Mouse (Mus musculus) T-helper 2 cell (primary cell): ENCODE measurements around the gene Cmip.
"Not testable (repeated sequence)": the region's sequence is repeated elsewhere in the genome, so short reads cannot be mapped to it uniquely, and the experiment has no call there.

ENCODE experiments used
- in situ Hi-C: fragments of 300-600 bp; cut with MboI, MseI; formaldehyde crosslinking; loops from one replicate; pipeline ENCODE4 v1.15.1; 2025; ENCODE audit warnings: high pct_unique_total_duplicates

Gene Cmip

DNA sequence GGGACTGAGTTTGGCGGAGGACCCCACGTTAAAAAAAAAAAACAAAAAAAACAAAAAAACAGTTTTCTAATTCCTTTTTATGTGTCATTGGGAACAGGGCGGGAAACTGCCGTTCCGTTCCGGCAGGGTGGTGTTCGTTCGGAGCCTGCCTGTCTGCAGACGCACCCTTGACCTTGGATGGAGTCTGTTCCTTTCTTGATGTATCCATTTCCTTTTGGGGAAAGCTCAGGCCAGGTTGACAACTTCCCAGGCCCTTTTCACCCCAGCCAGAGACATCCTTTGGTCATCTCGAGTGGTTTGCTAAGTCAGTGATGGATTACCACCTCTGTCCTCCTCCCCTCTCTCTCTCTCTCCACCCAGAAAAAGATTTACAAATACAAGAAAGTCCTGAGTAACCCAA, 154.0 kb downstream of the Cmip start:
- in situ Hi-C loops: no loop called here

DNA sequence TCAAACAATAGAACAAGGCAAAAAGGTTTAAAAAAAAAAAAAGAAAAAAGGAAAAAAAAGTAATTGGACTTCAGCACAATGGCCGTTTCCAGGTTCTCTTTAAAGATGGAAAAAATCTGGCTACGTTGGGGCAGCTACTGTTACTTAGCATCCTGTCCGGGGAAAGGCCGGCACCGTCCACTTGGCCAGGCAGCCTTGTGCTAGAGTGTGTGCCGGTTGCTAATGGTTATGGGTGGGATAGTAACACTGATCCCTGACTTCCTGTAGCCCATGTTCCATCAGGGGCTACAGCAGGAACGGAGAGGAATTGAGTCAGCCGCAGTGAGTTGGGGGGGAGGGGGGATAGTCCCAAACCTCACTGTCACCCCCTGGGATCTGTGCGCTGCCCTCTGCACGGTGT, 155.4 kb downstream of the Cmip start:
- in situ Hi-C loops: no loop called here

DNA sequence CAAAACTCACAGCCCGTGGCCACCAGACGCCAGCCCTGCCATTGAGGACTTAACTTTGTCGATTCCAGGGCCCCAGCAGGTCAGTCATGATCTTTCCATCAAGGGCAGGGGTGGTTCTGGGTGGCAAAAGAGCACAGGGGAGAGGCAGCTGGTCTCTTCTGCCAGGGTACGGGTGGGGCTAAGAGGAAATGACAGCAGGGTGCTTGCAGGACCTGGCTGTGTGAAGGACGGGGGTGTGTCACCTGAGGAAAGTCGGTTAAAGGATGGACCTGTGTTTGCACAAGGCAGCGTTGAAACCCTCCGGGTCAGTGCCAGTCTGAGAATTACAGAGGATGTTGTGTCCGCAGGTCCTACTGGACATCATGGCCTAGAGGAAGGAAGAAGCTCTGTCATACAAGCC, 161.0 kb downstream of the Cmip start:
- in situ Hi-C loops: no loop called here

DNA sequence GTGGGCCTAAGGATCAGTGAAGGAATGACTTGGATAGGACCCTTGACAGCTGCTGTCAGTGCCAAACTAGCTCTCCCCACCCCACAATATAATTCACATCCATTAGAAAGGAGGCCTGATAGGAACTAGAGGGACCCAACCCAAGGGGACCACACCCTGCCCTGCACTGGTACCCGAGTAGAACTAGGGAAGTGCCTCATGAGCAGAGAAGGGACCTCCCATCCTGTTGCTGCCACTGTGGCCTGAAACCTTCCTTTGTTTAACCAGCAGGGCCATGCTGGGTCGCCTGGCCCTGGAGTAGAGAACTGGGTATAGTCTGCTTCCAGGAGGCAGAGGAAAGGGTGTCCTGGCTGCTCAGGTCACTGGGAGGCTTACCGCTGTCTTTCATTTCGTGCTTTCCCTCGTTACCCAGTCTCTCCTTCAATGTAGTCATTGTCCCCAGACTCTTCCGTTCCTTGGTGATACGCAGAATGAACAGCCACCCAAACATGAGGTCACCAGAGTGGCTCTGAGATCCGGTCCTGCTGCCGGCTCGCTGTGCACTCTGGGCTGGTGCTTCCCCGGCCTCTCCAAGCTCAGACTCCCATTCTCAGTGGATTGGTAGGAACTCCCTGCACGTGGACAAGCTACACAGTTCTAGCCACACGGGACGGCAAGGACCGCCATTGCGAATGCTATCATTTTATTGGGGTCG, 164.1 kb downstream of the Cmip start:
- in situ Hi-C loops: no loop called here

DNA sequence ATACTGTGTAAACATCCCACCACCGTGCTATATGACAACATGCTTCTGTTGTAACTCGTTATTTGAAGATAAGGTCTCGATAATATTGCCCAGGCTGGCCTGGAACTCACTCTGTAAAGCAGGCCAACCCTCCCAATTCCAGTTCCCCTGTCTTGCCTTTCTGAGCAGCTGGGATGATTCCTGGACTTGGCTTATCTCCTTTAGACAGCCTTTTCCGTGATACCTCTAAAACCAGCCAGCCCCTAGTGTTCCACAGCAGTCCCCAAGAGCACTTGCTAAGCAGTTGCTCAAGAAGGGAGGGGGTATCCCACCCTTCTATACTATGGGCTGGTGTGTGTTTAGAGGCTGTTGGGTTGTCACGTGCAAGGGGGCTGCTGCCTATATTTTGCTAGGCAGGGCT, 165.0 kb downstream of the Cmip start:
- in situ Hi-C loops: no loop called here

DNA sequence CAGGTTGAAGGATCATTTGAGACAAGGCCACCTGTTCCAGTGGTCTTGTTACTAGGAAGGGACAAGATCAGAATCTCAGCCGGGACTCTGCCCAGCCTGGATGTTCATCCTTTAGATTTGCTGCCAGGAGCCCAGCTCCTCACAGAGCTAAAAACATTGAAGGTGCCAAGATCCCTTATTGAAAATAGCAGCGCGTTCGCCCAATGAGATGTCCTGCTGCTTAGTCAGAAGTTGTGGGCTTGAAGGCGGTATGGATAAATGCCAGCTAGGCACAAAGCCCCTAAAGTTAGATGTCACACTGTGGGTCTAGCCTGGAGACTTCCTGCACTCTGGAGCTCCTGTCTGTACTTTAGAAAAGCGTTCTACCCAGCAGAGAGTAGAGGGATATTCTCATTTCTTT, 165.5 kb downstream of the Cmip start:
- in situ Hi-C loops: no loop called here

DNA sequence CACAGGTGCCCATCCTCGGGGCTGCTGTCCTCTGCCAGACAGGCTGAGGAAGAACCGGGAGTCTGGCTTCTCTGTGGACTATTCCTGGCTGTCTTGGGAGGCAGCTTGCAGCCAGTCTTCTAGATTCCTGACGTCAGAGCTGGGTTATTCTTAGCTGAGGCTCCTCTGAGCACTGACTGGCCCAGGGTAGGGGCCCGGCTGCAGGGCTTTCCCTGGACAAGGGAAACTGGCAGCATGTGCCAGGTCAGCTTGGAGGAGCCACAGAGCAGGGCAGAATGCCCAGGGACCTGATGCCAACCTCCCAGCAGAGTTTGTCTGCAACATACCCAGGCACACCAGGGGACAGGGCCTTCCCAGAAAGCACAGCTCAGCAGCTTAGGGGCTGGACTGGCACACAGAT, 166.2 kb downstream of the Cmip start:
- in situ Hi-C loops: no loop called here

GRCm38 (mm10) chr8:117427816-117428215, 171.0 kb downstream of the Cmip start:
- in situ Hi-C loops: not testable (repeated sequence)

GRCm38 (mm10) chr8:117428524-117429162, 171.8 kb downstream of the Cmip start:
- in situ Hi-C loops: no loop called here

GRCm38 (mm10) chr8:117430624-117431023, 173.8 kb downstream of the Cmip start:
- in situ Hi-C loops: no loop called here

DNA sequence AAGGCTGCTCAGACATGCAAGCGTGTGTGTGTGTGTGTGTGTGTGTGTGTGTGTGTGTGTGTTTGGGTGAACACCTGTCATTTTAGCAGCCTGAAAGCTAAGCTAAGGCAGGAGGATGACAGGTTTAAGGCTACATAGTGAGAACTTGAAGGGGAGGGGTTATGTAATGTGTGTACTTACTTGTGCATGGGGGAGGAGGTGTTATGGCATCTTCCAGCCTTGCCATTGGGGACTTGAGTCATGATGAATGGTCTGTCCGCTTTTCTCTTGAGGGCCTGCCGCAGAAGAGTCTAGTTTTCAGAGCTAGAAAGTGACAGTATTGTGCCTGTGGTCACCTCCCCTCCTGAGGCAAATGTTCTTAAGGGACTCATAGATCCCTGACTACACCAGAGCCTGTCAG, 174.7 kb downstream of the Cmip start:
- in situ Hi-C loops: no loop called here

GRCm38 (mm10) chr8:117432111-117432510, 175.2 kb downstream of the Cmip start:
- in situ Hi-C loops: no loop called here

- in situ Hi-C loops: no loop called here
Measured at GRCm38 (mm10) chr8:117433968-117434367, 177.1 kb downstream of the Cmip start.

DNA sequence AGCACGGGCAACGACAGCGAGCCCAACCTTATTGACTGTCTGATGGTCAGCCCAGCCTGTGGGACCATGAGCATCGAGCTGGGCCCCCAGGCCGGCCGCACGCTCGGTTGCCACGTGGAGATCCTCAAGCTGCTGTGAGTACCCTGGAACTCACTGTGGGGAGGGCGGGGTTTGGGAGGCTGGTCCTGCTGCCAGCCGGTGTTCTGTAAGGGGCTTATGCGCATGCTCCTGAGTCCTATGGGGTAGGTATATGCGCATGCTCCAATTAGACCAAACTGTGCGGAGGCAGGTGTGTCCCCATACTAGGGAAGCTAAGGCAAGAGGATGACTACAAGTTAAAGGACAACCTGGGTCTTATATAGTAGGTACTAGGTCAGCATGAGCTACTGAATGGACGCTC, 179.9 kb downstream of the Cmip start:
- in situ Hi-C loops: no loop called here

DNA sequence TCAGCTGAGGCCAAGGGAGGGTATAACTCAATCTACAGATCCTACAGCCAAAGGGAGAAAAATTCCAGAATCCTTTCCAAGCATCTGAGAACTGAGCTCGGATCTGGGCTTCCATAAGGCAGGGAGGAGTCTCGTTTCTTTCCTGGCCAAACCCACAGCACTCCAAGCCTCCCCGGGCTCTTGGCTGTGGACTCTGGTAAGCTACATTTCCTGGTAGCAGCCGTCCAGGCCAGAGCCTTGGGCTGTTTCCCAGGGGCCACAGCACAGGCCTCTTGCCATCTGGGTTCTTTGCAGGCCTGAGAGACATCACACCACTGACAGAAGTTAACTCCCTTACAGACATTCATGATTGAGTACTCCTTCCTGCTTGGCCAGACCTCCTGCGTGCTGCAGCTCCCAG, 180.8 kb downstream of the Cmip start:
- in situ Hi-C loops: no loop called here

GRCm38 (mm10) chr8:117440317-117440716, 183.5 kb downstream of the Cmip start:
- in situ Hi-C loops: no loop called here

DNA sequence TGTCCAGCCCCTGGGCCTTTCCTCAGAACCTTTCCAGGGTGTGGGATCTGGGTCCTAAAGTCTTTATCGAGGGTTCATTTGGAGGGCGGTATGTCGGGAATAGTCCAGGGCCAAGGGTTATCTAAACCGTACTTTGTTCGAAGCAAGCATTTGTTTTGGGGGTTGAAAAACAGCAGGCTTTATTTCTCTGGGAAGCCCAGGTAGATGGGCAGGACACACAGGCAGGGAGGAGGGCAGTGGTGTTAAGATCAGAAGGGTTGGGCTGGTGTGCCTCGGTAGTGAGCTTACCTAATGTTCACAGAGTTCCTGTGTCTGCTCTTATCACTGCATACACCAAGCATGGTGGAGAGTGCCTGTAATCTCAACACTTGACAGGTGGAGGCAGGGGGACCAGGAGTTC, 183.9 kb downstream of the Cmip start:
- in situ Hi-C loops: no loop called here

DNA sequence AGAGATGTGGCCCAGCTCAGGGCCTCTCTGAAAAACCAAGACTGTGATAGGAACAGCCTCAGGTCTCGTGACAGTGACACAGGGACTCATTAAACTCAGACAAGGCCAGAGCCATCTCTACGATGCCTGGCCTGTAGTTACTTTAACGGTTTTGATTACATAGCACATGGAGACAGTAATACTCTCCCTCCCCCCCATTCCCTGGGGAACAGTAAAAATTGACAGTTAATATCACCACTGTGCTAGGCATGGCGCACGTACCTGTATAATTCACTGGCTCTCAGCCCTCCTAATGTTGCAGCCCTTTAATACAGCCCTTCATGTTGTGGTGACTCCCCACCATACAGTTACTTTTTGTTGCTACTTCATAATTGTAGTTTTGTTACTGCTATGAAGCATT, 188.6 kb downstream of the Cmip start:
- in situ Hi-C loops: no loop called here

DNA sequence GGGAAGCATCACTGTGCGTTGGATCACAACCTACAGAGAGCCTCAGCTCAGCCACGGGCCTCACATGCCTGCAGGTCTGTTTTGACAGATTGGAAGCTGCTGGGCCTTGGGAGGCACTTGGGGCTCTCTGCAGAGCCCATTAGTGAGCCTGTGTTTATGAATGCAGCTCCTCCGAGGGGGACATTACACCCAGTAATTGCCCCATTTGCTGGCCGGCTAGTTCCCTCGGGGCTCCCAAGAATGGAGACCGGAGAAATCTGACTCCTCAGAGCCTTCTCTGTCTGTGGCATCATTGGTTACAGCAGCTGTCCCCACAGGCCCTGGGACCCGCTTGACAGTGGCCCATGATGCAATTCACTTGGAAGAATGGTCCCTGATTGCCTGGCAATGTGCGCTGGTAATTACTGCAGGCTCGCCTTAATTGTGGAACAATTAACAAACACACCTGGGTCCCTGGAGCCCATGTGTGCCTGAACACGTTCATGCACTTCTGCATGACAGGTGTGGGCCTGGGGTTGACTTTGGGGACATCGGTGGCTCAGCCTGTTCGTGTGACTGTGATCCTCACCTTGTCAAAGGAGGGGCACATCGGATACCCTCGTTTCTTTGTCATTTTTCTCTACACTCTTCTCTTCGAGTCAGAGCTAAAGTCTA, 189.6 kb downstream of the Cmip start:
- in situ Hi-C loops: no loop called here

DNA sequence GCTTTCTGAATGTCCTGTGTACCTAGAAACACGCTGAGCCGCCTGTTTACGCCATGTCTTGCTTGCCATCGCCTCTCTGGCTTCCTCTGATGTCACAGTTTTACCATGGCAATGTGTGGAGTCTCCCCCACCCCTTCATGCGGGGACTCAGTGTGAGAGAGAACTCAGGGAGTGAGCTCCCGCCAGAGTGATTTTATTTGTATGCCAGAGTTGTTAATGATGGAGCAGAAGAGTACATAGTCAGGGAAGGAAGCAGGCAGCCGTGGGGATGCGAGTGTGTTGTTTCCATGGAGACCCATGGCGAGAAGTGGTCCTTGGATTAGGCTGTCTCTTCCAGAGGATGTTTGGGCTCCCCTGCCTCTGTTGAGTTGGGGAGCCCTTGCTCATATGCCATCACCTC, 194.2 kb downstream of the Cmip start:
- in situ Hi-C loops: no loop called here

DNA sequence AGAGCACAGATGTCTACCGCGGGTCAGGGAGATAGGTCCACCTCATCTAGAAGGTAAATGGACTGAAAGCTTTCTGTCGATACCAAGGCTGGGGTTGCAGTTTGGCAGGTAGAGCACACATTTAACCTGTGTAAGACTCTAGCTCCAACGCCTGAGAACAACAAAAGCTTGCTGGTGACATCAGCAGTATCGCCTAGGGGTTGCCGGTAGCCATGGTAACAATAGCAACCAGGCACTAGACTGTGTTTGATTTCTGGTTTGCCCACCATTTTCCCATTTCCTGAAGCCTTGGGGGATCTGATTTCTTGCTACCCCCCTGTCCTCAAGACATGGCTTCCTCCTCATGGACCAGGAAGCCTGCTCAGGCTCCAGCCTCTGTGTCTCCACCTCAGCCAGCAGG, 197.1 kb downstream of the Cmip start:
- in situ Hi-C loops: no loop called here

DNA sequence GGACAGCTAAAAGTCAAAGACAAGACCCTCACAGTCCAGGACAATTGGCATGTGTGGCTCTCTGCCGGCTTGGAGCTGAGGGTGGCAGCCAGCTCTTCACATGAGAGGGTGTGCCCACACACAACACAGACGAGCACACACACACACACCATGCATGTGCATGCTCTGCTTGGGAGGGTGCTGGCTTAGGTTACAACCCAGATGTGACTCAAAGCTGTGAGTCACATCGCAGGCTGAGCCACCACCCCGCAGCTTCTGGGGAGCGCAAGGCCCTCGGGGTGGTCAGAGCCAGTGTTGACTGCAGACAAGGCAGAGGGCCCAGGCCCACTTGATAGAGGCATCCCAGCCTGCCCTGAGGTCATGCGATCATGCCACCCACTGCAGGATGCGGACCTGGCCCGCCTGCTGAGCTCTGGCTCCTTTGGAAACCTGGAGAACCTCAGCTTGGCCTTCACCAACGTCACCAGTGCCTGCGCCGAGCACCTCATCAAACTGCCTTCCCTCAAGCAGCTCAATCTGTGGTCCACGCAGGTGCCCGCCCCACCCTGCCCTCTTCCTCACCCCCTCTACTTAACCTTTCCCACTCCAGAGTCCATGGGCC, 197.8 kb downstream of the Cmip start:
- in situ Hi-C loops: no loop called here

DNA sequence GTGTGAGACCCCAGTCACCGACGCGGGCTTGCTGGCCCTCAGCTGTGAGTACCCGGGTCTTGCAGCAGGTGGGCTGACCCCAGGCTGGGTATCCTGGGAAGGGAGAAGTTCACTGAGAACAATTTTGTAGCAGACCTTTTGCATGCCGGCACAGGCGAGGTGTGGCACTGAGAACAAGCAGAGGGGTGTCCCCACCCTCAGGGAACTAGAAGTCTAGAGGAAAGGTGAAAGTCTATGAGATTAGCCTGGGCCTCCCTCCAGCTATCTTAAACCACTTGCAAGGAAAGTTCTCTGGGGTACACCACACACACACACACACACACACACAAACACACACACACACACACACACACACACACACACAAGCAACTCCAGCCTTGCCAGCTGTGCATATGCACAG, 198.8 kb downstream of the Cmip start:
- in situ Hi-C loops: no loop called here
